In the genomic region with DNA sequence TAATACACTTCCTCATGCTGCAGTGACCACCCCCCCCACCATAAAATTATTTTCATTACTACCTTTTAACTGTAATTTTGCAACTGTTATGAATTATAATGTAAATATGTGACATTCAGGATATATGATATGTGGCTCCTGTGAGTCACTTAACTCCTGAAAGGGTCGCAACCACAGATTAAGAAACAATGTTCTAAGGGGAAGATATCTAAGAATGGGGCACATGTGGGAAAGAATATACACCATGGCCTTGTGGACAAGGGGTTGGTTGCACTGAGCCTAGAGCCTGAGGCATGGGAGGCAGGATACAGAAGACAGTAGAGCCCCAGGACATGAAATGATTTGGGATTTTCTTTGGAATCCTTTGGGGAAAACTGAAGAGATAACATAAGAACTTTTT, we compare ENCODE assay signal across 27 mouse cellular contexts. TPM values are rescaled to one million over a fixed set of nuclear protein-coding genes. Genes with fewer than 3 reads are reported as not detected.
"Had no signal": no experiment of that assay in that cellular context is flagged by ENCODE, and none has a peak within 500 bp of the region (broad histone marks: within the 10 kb centered on the region; RNA-seq: fewer than 3 reads in every experiment).

No protein-coding gene starts in this region.

- H3K27me3 ChIP-seq: embryonic facial prominence, embryonic 12.5 days; embryonic facial prominence, embryonic 13.5 days; embryonic facial prominence, embryonic 15.5 days; forebrain, embryonic 12.5 days; forebrain, embryonic 13.5 days; forebrain, embryonic 15.5 days; heart, embryonic 12.5 days had no signal

- ATAC-seq: forebrain, embryonic 13.5 days; forebrain, embryonic 14.5 days; forebrain, embryonic 15.5 days; forebrain, embryonic 16.5 days had no signal

- H3K4me1 ChIP-seq: embryonic facial prominence, embryonic 13.5 days; embryonic facial prominence, embryonic 15.5 days; forebrain, embryonic 12.5 days; forebrain, embryonic 13.5 days; forebrain, embryonic 15.5 days had no signal

- H3K27ac ChIP-seq: embryonic facial prominence, embryonic 10.5 days; embryonic facial prominence, embryonic 12.5 days; embryonic facial prominence, embryonic 13.5 days; embryonic facial prominence, embryonic 15.5 days; forebrain, embryonic 10.5 days; forebrain, embryonic 12.5 days; forebrain, embryonic 13.5 days; forebrain, embryonic 15.5 days; heart, embryonic 10.5 days had no signal

- DNase-seq: cerebellum, postnatal 14 days; cerebellum, postnatal 25 days; cerebellum, postnatal 36 days; embryo, embryonic 11 days; gastrocnemius, adult 2 months; gastrocnemius, postnatal 10 days; gastrocnemius, postnatal 14 days; gastrocnemius, postnatal 25 days; gastrocnemius, postnatal 36 days; heart, adult 18-20 months; heart, adult 2 months had no signal

- H3K9me3 ChIP-seq: embryonic facial prominence, embryonic 10.5 days; embryonic facial prominence, embryonic 12.5 days; embryonic facial prominence, embryonic 13.5 days; embryonic facial prominence, embryonic 15.5 days; forebrain, embryonic 10.5 days; forebrain, embryonic 12.5 days; forebrain, embryonic 13.5 days; forebrain, embryonic 15.5 days; heart, embryonic 10.5 days; heart, embryonic 12.5 days had no signal

- H3K36me3 ChIP-seq: embryonic facial prominence, embryonic 10.5 days; embryonic facial prominence, embryonic 12.5 days; embryonic facial prominence, embryonic 13.5 days; embryonic facial prominence, embryonic 15.5 days; forebrain, embryonic 10.5 days; forebrain, embryonic 12.5 days; forebrain, embryonic 15.5 days; heart, embryonic 10.5 days; heart, embryonic 12.5 days had no signal

- H3K4me2 ChIP-seq: embryonic facial prominence, embryonic 12.5 days; embryonic facial prominence, embryonic 13.5 days; embryonic facial prominence, embryonic 15.5 days; forebrain, embryonic 12.5 days; forebrain, embryonic 13.5 days; forebrain, embryonic 15.5 days; heart, embryonic 11.5 days; heart, embryonic 12.5 days had no signal

- H3K4me3 ChIP-seq: embryonic facial prominence, embryonic 10.5 days; embryonic facial prominence, embryonic 12.5 days; embryonic facial prominence, embryonic 13.5 days; embryonic facial prominence, embryonic 15.5 days; erythroblast, embryonic 14.5 days; forebrain, embryonic 10.5 days; forebrain, embryonic 12.5 days; forebrain, embryonic 13.5 days; forebrain, embryonic 15.5 days; gastrocnemius, adult 2 months; heart, adult 2 months; heart, embryonic 10.5 days; heart, embryonic 12.5 days had no signal

- H3K9ac ChIP-seq: embryonic facial prominence, embryonic 12.5 days; embryonic facial prominence, embryonic 13.5 days; embryonic facial prominence, embryonic 15.5 days; forebrain, embryonic 12.5 days; forebrain, embryonic 13.5 days; forebrain, embryonic 15.5 days; heart, embryonic 12.5 days had no signal

RNA-seq across cellular contexts. Expression of gene Thbd, which starts 37.6 kb away (rescaled TPM):
- polyA plus RNA-seq: erythroblast, embryonic 14.5 days had no signal

RNA-seq across cellular contexts. Expression of gene Sstr4, which starts 50.5 kb away (rescaled TPM):
- total RNA-seq: common myeloid progenitor, adult 5-6 weeks; gastrocnemius, adult 18-20 months had no signal
- polyA plus RNA-seq: erythroblast, embryonic 14.5 days had no signal
